Mouse (Mus musculus): ENCODE measurements around the gene Dedd.
"Not testable (repeated sequence)": the region's sequence is repeated elsewhere in the genome, so short reads cannot be mapped to it uniquely, and the experiment has no call there.

The Dedd gene

DNA sequence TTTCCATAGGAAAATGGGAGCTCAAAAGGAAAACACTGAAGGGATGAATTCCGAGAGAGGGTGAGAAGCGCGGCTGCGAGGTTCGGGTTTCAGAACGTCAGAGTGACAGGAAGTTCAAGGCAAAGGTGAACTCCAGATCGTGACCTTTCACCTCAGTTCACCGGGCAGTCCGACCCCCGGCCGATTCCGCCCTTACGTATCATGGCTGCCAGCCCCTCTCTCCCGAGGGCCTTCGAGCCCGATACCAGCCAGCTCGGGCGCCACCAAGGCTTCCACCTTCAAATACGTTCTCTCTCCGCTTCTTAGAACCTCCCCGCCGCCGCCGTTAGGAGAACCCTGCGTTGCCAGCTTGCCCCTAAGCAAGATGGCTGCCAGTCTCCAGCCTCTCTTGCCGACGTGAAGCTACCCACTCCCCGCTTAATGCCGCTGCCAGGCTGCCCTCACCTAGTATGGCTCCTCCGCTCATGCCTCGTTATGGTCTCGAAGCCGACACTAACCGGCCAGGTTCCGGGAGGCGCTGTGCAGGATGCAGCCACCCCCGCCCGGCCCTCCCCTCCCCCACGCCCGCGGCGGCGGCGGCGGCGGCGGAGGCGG is at the start of gene Dedd:
TSS of gene Dedd (plus strand) at position 307 of the 594 bp plus-strand sequence.
- DNase-seq (ENCODE audit: low read depth, low spot score), result peak; percentile 99

- DNase-seq (ENCODE audit: low read depth, low spot score), result no peak
These were observed 49.2 kb upstream of the Dedd start for GRCm38 (mm10) chr1:171279721-171280120.

DNA sequence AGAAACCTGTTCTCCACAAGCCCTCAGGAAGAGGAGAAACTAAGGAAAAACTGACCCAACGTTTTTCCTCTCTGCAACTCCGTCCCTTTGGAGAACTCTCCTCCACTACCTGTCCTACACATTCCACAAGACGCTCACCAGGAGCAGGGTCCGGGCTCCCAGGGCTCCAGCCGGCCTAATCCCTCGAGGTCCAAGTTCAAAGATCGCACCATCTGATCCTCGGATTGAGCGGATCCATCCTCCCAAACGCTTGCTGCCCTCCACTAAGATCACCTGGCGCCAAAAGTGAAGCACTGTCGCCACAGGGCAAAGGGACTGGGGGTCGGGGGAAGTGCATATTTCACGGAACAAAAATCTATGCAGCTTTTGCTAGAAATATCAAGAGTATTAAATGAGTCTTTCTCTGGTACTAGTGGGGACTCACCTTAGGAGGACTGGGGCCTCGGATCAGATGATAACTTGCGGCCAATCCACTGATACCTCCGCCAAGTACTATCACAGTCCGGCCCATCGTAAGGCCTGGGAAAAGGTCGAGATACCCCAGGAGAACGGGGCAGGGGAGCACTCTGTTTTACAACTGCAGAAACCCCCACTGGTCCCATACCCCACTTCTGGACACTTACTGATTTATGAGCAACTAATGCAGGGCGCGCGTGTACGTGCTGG is 48.6 kb upstream of the Dedd start:
- no peak for DNase-seq (ENCODE audit: low read depth, low spot score)

GRCm38 (mm10) chr1:171280916-171281527 is 47.9 kb upstream of the Dedd start, which contains the start of gene Ppox:
Gene Ppox, minus strand, starts transcription at chr1:171281186.
- peak; percentile 99 for DNase-seq (ENCODE audit: low read depth, low spot score)

DNA sequence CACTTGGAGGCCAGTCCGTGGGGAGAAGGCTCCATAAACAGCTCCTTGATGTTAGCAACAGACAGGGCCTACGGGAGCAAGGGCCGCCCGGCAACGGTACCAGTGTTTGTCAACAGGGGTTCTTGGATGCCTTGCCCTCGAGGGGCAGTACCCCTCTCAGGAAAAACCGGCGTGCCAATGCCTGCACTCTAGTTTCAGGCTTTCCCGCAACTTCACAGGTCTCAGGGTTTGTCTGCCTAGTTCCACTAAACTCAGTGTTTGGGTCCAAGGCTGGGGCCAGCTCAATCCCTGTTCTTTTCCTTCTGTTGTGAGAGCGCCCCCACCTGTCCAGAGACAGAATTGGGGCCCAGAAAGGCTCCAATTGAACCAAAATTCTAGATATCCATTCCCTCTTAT is 47.4 kb upstream of the Dedd start:
- DNase-seq (ENCODE audit: low read depth, low spot score), result peak; percentile 86

DNA sequence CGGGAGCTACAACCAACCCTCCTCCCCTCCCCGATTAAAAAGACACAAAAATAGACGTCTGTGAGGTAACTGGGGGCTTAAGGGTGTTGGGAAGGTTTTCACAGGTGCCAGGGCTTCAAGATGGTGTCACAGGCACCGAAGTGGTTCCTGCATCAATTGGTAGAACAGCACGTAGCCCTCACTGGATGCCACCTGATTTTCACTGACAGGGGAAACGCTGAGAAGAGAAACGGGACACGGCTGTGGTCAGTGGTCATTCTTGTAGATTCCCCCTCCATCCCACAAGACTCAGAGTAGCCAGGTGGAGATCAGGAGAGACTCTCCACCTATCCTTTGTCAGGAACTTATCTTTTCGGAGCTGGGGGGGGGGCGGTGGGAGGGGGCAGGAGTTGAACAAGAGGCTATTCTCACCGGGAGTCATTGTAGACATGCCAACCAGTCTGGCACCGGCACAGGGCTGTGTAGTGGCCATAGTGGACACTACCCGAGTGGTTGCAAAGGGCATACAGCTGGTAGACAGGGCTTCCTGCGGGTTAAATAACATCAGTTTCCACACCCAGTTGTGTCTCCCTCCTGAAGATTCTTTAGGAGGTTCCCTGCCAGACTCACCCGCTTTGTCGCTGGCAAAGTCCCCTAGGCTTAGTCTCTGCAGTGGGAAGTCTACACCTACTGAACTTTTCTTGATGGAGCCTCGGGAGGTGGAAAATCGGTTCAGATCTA is 46.7 kb upstream of the Dedd start:
- no peak for DNase-seq (ENCODE audit: low read depth, low spot score)

- no peak for DNase-seq (ENCODE audit: low read depth, low spot score)
These were observed 45.5 kb upstream of the Dedd start for GRCm38 (mm10) chr1:171283188-171284160.

DNA sequence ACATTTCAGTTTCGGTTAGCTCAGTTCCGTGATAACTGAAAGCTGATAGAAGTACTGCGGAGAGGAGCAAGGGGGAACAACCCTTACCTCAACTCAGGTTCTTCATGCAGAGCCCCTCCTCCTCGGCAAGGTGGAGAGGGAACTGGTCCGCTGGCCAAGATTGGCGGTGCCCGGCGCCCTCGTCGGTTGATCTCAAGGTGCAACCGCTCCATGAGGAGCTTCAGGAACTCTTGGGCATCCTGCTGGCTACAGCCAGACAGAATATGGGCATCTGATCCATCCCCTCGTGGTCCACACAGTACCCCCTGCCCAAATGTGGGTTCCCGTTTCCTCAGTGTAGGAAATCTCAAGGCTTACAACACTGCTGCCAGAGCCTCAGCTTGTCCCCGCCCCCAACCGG is 44.5 kb upstream of the Dedd start:
- no peak for DNase-seq (ENCODE audit: low read depth, low spot score)

DNA sequence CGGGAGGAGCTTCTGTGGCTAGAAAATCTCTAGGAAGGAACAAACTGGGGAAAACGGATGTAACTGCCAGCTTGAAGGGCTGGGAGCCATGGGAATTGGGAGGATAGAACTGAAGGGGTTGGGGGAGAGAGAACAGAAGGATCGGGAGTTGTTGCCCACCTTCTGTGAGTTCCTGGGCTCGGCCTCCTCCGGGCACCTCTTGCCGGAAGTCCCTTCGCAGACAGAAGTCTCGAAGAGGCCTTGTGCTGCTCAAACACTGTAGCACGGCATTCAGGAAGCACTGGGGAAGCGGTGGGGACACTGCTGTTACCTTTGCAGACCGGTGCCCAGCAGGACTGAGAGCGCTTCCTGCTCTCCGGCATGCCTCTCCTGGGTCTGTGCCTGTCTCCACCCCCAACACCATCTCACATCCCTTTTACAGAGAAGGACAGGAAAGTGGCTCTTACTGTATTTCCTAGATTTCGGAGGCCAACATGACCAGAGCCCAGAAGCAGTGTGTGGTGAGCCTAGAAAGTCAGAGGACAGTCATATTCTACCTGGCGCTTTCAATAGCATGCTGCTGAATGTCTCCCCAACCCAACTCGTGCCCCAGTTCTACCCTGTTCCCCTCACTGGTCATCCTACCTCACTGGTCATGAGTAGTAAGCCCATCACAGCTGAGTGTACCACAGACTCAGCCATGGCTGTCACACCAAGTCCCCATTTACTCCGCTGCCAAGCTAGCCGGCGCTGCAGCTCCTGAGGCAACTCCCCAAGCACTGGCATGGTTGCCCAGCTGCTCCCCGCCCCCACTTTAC is 43.7 kb upstream of the Dedd start:
- no peak for DNase-seq (ENCODE audit: low read depth, low spot score)

DNA sequence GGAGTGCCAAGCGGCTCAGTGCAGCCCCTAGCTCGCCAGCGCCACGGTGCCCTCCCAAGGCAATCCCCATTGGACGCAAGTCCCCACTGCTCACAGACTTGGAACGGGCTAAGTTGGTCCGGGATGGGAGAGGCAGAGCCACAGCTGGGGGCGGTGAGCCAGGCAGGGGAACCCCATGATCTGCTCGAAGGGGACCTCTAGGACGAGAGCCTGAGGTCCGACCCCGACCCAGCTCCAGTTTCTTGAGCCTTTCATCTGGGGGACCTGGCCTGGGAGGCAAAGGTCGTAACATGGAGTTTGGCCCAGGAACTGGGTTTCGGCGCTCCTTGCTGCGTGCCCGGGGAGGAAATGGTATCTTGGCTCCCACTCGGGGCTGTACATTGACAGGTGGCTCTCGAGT is 42.4 kb upstream of the Dedd start:
- DNase-seq (ENCODE audit: low read depth, low spot score), result no peak

DNA sequence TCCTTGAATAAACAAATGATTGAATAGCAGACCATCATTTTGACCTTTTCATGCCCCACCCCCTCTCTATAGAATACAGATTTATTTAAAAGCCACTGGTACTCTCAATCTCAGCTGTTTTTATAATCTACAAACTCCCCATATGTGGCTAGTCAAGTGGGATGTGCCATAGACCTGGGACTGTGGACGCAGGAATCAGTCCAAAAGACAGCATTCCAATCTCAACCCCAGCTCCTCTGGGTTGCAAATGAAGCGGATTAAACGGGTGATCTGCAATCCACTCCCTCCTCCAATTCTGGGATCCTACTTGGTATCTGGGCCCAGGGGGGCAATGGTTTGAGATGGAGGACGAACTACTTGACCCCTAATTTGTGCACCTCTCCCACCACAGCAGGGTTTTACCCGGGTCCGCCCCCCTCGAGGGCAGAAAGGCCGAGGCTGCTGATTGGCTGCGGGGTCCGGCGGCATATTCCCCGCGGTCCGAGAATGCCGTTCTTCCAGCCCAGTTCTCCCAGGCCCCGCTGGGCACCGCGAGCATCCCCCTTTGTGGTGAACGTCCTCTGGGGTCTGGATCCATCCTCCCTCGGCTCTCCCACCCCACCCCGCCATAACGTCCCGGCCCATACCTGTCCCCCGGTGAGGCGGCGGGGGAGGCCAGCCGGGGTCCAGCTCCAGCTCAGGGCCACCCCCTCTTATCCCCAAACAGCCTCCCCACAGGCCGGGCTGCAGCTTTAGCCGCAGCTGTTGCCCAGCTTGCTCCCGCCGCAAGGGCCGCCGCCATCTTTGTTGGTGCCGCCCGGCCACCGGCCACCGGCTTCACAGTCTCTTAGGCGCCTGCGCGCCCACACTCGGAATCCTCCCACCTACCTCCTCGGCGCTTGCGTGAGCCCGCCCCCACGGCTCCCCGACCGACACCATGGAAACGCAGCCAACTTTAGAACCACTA is 41.5 kb upstream of the Dedd start, which contains the start of gene Usp21:
TSS of gene Usp21 (minus strand) at position 856 of the 946 bp plus-strand sequence.
- peak; percentile 97 for DNase-seq (ENCODE audit: low read depth, low spot score)

- no peak for DNase-seq (ENCODE audit: low read depth, low spot score)
These were observed 40.6 kb upstream of the Dedd start for GRCm38 (mm10) chr1:171288328-171288727.

DNA sequence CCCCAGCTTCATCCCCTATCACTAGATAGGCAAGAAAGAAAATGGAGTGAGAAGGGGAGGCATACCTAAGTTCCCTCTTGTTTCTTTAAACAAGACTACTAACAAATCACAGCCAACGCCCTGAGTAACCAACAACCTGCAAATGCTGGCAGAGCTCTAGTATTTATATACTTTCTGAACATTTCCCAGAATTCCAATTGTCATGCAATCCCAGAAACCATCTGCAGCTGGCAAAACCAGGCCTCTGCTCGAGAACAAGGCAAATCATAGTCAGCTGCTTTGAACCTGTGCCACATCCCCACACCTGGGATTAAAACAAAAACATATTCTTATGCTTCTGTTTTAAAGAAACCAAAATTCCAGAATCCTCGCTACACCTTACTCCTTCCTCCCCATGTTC is 35.6 kb upstream of the Dedd start:
- no peak for DNase-seq (ENCODE audit: low read depth, low spot score)

DNA sequence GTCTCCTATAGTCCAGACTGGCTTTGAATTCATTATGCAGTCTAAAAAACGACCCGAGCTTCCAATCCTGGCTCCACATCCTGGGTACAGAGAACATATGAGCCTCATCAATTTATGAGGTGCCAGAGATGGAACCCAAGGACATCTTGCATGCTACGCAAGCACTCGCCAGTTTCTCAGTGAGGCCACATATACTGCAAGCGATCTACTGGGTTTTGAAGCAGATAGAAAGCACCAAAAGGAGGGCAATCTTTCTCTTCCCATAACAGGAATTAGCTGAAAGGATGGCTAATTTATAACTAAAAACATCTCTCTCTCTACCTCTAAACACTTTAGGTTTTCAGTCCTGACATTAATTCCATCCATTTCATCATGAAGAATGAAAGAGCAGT is 35.0 kb upstream of the Dedd start:
- peak; percentile 37 for DNase-seq (ENCODE audit: low read depth, low spot score)

DNA sequence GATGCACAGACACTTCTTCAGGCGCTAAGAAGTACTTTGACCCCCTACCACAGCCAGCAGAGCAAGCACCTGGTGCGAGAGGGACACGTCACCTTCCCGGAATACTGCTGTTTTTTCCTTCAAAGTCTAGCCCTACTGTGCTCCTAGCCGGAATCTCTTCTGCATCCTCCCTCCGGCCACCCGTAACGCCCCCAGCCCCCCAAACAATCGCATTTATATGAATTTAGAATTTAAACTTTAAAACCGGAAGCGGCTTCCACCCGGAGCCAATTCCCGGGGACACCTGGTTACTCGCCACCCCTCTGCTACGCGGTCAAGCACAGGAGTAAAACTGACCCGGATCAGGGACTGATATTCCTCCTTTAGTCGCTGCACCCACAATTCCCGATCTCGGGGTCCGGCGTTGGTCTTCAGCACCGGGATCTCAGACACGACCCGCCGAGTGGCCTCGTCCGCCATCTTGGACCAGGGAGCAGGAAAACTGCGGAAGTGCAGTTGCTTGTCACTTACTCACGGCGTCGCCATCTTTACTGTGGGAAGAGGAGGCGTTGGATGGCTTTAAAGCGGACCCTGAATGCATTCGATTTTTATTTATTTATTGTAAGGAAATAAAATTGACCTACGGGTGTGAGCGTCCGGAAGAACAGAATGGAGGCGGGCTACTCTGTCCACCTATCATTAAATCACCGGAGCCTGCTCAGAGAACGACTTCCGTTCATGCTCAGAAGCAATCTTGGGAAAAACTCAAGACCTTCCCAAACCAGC is 34.5 kb upstream of the Dedd start, which contains the start of gene Ufc1:
TSS of gene Ufc1 (minus strand) at position 727 of the 765 bp plus-strand sequence.
- DNase-seq (ENCODE audit: low read depth, low spot score), result peak; percentile 96

DNA sequence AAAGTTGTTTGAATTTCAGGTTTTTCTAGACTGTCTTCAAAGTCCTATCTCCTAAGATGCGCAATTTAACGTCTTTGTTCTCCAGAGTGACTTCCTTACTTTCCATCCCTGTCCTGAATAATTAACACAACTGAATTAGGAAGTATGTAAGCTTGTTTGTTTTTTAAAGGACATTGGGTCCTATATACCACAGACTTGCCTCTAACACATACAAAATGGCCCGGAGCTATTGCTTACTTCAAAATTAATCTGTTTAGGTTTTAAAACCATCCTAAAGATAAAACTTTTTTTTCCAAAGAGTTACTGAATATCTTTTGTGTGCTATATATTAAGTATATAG is 33.9 kb upstream of the Dedd start:
- no peak for DNase-seq (ENCODE audit: low read depth, low spot score)

DNA sequence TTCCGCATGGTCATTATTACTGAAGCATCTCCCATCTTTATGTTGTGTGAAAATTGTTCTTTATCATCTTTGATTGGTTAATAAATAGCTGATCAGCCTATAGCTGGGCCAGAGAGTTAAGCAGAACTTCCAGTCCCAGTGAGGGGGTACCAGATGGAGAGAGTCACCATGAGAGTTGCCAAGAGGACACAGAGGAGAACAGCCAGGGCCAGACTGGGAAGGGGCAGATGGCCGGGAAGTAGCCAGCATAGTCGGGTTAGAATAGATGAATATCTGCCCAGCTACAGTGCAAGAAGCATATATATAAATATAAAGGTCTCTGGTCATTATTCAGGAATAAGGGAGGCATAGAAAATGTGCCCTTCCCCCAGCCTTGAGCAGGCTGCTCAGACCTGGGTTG is 30.7 kb upstream of the Dedd start:
- DNase-seq (ENCODE audit: low read depth, low spot score), result no peak

DNA sequence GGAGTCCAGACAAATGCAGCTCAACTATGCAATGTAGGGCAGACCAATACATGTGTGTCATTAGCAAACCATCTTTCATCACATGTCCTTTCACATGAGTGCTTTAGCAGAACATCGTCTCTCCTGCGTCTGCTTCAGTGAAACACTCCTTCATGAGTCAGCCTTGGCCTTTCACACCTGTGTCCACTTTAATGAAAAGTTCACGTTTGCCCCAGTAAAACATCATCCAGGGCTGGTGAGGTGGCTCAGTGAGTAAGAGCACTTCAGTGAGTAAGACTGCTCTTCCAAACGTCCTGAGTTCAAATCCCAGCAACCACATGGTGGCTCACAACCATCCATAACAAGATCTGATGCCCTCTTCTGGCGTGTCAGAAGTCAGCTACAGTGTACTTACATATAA is 22.8 kb upstream of the Dedd start:
- DNase-seq (ENCODE audit: low read depth, low spot score), result not testable (repeated sequence)
